Mouse (Mus musculus): Measurements from ENCODE around the gene Polr2l. TPM values are rescaled to one million over a fixed set of nuclear protein-coding genes. Genes with fewer than 3 reads are reported as not detected.

The Polr2l gene
- polyA plus RNA-seq, 1 experiment, result 62.3 TPM

DNA sequence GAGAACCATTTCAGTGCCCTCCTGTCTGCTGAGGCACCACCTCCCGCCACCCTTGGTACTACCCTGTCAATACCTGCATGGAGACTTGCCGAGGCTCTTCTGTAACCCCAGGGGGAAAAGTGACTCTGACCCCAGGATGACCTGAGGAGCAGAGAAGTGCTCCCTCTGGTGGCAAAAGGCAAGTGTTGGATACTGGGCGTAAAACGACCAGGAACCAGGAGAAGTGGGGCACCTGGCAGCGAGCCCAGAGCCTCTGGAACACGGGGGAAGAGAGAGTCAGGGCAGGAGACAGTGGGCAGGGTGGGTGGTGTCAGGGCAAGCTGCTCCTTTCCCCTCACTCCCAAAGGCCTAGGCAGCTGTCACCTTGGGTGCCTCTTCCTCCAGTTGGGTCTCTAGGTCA is 34.3 kb downstream of the Polr2l start:
- DNase-seq, result peak; percentile 70 to 72
- TF ChIP-seq POLR2A (IDR thresholded peaks at IDR 0.05; ENCODE audit: borderline replicate concordance, insufficient read depth, low read length), result no peak
- peak; percentile 80 for TF ChIP-seq CTCF (IDR thresholded peaks at IDR 0.05; ENCODE audit: borderline replicate concordance, insufficient read depth, low read depth, low read length)
- Histone ChIP-seq H3K27ac (ENCODE audit: insufficient read depth, low read length) (no peak overlapping the region), H3K4me3 (replicated peaks; ENCODE audit: insufficient read depth, low read depth, low read length) (no peak overlapping the region), H3K27me3 (ENCODE audit: control insufficient read depth, insufficient read depth, low read length) (no peaks in the 10 kb centered on the region), H3K4me1 (ENCODE audit: control insufficient read depth, insufficient read depth, low read length) (peaks cover 31% of the 10 kb centered on the region)
- 18% methylated on average over 6 of the region's 6 CpGs for WGBS

- WGBS, result 94% methylated on average over 11 of the region's 11 CpGs
- no peak overlapping the region for H3K27ac ChIP-seq (ENCODE audit: insufficient read depth, low read length)
- DNase-seq, result peak; percentile 21 to 32
- H3K27me3 ChIP-seq (ENCODE audit: control insufficient read depth, insufficient read depth, low read length), result no peaks in the 10 kb centered on the region
- TF ChIP-seq CTCF (IDR thresholded peaks at IDR 0.05; ENCODE audit: borderline replicate concordance, insufficient read depth, low read depth, low read length) (no peak), POLR2A (IDR thresholded peaks at IDR 0.05; ENCODE audit: borderline replicate concordance, insufficient read depth, low read length) (no peak)
- H3K4me1 ChIP-seq (ENCODE audit: control insufficient read depth, insufficient read depth, low read length), result peaks cover 32% of the 10 kb centered on the region
- H3K4me3 ChIP-seq (replicated peaks; ENCODE audit: insufficient read depth, low read depth, low read length), result no peak overlapping the region
Observed at GRCm38 (mm10) chr7:141439811-141440210, 35.1 kb downstream of the Polr2l start.

- Histone ChIP-seq H3K27ac (ENCODE audit: insufficient read depth, low read length) (0 out of 2 replicates have a peak overlapping the region, but pooled peaks have one; percentile 22), H3K27me3 (ENCODE audit: control insufficient read depth, insufficient read depth, low read length) (no peaks in the 10 kb centered on the region), H3K4me3 (replicated peaks; ENCODE audit: insufficient read depth, low read depth, low read length) (no peak overlapping the region), H3K4me1 (ENCODE audit: control insufficient read depth, insufficient read depth, low read length) (peaks cover 32% of the 10 kb centered on the region)
- DNase-seq, result peak in 1 of 2 experiments; percentile 25
- no peak for TF ChIP-seq POLR2A (IDR thresholded peaks at IDR 0.05; ENCODE audit: borderline replicate concordance, insufficient read depth, low read length)
- no peak for TF ChIP-seq CTCF (IDR thresholded peaks at IDR 0.05; ENCODE audit: borderline replicate concordance, insufficient read depth, low read depth, low read length)
- WGBS, result 86% methylated on average over 10 of the region's 10 CpGs
Observed at GRCm38 (mm10) chr7:141439140-141439679, 35.7 kb downstream of the Polr2l start.

GRCm38 (mm10) chr7:141438201-141438968 is 36.5 kb downstream of the Polr2l start:
- Histone ChIP-seq H3K4me3 (replicated peaks; ENCODE audit: insufficient read depth, low read depth, low read length) (no peak overlapping the region), H3K4me1 (ENCODE audit: control insufficient read depth, insufficient read depth, low read length) (peaks cover 32% of the 10 kb centered on the region), H3K27me3 (ENCODE audit: control insufficient read depth, insufficient read depth, low read length) (no peaks in the 10 kb centered on the region), H3K27ac (ENCODE audit: insufficient read depth, low read length) (peak overlapping the region; percentile 99)
- no peak for TF ChIP-seq CTCF (IDR thresholded peaks at IDR 0.05; ENCODE audit: borderline replicate concordance, insufficient read depth, low read depth, low read length)
- no peak for TF ChIP-seq POLR2A (IDR thresholded peaks at IDR 0.05; ENCODE audit: borderline replicate concordance, insufficient read depth, low read length)
- 16% methylated on average over 12 of the region's 12 CpGs for WGBS
- peak; percentile 82 to 91 for DNase-seq

DNA sequence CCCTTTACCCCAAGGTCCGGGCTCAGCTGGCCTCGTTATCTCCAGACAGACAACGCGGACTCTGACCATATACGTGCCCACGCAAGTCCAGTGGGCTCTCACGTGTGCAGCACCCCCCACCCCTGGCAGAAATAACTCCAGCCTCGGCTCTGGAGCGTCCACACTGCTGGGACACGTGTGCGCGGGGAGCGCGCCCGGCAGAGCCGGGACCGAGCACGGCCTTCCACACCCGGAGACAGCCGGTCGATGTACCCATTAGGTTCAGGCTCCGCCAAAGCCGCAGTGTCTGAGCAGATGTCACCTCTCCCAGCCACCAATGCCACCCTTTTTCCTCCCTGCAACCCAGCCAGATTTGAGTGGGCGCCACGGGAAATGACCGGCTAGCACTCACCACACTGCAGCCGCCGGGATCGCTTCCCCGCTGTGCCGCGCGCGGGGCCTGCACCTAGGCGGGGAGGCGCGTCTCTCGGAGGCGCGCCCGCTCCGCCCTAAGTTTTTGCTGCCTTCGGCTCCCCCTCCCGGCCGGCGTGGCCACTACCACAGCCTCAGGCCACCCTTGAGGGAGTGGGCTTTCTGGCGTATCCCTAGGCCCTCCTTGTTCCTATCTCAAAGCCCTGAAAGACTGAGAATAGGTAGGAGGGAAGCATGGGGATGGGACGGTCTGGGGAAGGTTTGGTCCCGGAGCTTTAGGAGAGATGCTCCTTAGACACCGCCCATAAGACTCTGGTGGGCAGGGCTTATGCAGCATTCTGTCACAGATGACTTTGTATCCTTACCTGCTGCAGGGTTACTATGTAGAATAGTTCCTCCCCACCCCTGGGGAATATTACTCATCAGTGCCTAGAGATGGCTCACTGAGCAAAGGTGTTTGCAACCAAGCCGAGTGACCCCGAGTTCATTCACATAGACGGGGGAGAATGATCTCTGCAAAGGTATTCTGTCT is 37.5 kb downstream of the Polr2l start, which contains the start of gene Slc25a22:
Slc25a22 (minus strand) TSS at position 715 of the 943 bp plus-strand sequence.
- no peaks in the 10 kb centered on the region for H3K27me3 ChIP-seq (ENCODE audit: control insufficient read depth, insufficient read depth, low read length)
- H3K4me1 ChIP-seq (ENCODE audit: control insufficient read depth, insufficient read depth, low read length), result peaks cover 32% of the 10 kb centered on the region
- peak within 1 kb of the TSS; percentile 99 for H3K27ac ChIP-seq (ENCODE audit: insufficient read depth, low read length)
- TF ChIP-seq CTCF (IDR thresholded peaks at IDR 0.05; ENCODE audit: borderline replicate concordance, insufficient read depth, low read depth, low read length) (peak; percentile 61; the same call in 1 of the 2 replicates), POLR2A (IDR thresholded peaks at IDR 0.05; ENCODE audit: borderline replicate concordance, insufficient read depth, low read length) (peak; percentile 74; the same call in 1 of the 2 replicates)
- peak; percentile 87 to 92 for DNase-seq
- 4% methylated on average over 53 of the region's 53 CpGs for WGBS
- peak within 1 kb of the TSS; percentile 98 for H3K4me3 ChIP-seq (replicated peaks; ENCODE audit: insufficient read depth, low read depth, low read length)

DNA sequence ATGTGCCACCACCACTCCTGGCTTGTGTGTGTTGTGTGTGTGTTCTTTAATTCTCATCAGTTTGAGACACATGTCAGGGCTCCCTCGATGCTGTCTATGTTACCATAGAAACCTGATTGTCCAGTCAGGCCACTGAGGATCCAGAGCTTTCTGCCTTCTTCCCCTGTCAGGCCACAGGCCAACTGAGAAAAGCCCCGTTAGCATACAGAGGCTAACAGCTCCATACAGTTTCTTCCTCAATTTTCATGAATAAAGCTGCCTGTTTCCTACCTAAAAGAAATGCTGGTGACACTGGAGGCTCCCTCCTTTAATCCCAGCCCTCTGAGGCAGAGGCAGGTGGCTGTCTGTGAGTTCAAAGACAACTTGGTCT is 38.4 kb downstream of the Polr2l start:
- DNase-seq, result peak in 1 of 2 experiments; percentile 18
- Histone ChIP-seq H3K27me3 (ENCODE audit: control insufficient read depth, insufficient read depth, low read length) (no peaks in the 10 kb centered on the region), H3K27ac (ENCODE audit: insufficient read depth, low read length) (no peak overlapping the region; the same call in 1 of the 2 replicates), H3K4me3 (replicated peaks; ENCODE audit: insufficient read depth, low read depth, low read length) (peak overlapping the region; percentile 98), H3K4me1 (ENCODE audit: control insufficient read depth, insufficient read depth, low read length) (peaks cover 40% of the 10 kb centered on the region)
- no peak for TF ChIP-seq POLR2A (IDR thresholded peaks at IDR 0.05; ENCODE audit: borderline replicate concordance, insufficient read depth, low read length)
- TF ChIP-seq CTCF (IDR thresholded peaks at IDR 0.05; ENCODE audit: borderline replicate concordance, insufficient read depth, low read depth, low read length), result no peak
- WGBS, result 20% methylated on average over 2 of the region's 2 CpGs

GRCm38 (mm10) chr7:141435856-141436522 is 38.9 kb downstream of the Polr2l start:
- H3K27ac ChIP-seq (ENCODE audit: insufficient read depth, low read length), result peak overlapping the region; percentile 75
- 72% methylated on average over 9 of the region's 9 CpGs for WGBS
- H3K27me3 ChIP-seq (ENCODE audit: control insufficient read depth, insufficient read depth, low read length), result no peaks in the 10 kb centered on the region
- peak overlapping the region; percentile 55 for H3K4me3 ChIP-seq (replicated peaks; ENCODE audit: insufficient read depth, low read depth, low read length)
- peaks cover 45% of the 10 kb centered on the region for H3K4me1 ChIP-seq (ENCODE audit: control insufficient read depth, insufficient read depth, low read length)
- TF ChIP-seq POLR2A (IDR thresholded peaks at IDR 0.05; ENCODE audit: borderline replicate concordance, insufficient read depth, low read length) (no peak), CTCF (IDR thresholded peaks at IDR 0.05; ENCODE audit: borderline replicate concordance, insufficient read depth, low read depth, low read length) (no peak)
- peak in 1 of 2 experiments; percentile 39 for DNase-seq

Measured in cerebellum, adult 2 months (tissue).